Mouse (Mus musculus) spleen, adult 2 months (tissue): Measurements from ENCODE around the gene Armc9. TPM values are rescaled to one million over a fixed set of nuclear protein-coding genes. Genes with fewer than 3 reads are reported as not detected.

Experiments used
- DNase-seq, 2 experiments: peaks; one replicate each; pipeline versions ENCODE4 v3.0.0 to v3.0.0-alpha.2; 2012 to 2021; ENCODE audit warnings: low spot score in 2 of 2, low read depth in 1 of 2
- H3K27ac ChIP-seq: fragments of 200-500 bp; 2 replicates; pipeline ENCODE4 v1.5.1; 2012; ENCODE audit warnings: low read length, inconsistent platforms; ENCODE audit not compliant: insufficient read depth
- H3K27me3 ChIP-seq: fragments of 200-500 bp; 2 replicates; pipeline ENCODE4 v1.6.1; 2012; ENCODE audit warnings: mild to moderate bottlenecking, moderate library complexity, low read length, inconsistent platforms; ENCODE audit not compliant: control insufficient read depth, insufficient read depth
- H3K36me3 ChIP-seq: fragments of 200-500 bp; 2 replicates; pipeline ENCODE4 v1.6.1; 2012; ENCODE audit warnings: mild to moderate bottlenecking, low read length, inconsistent platforms; ENCODE audit not compliant: control insufficient read depth, insufficient read depth
- H3K4me1 ChIP-seq: fragments of 200-500 bp; 2 replicates; pipeline ENCODE4 v1.6.1; 2011; ENCODE audit warnings: inconsistent platforms; ENCODE audit not compliant: control insufficient read depth, insufficient read depth, insufficient read length
- H3K4me3 ChIP-seq: fragments of 200-500 bp; 2 replicates; pipeline ENCODE4 v1.5.1; 2011; ENCODE audit warnings: mild to moderate bottlenecking, inconsistent platforms; ENCODE audit not compliant: insufficient read depth, insufficient read length; ENCODE audit errors: extremely low read depth
- CTCF ChIP-seq: fragments of 200-500 bp; IDR thresholded peaks from 2 replicates; pipeline ENCODE4 v1.5.1; 2011; ENCODE audit warnings: mild to moderate bottlenecking, inconsistent platforms; ENCODE audit not compliant: insufficient read depth, insufficient read length, insufficient replicate concordance; ENCODE audit errors: extremely low read depth
- POLR2A ChIP-seq: fragments of 200-500 bp; IDR thresholded peaks from 2 replicates; pipeline ENCODE4 v1.6.1; 2011; ENCODE audit warnings: low read depth, low read length, inconsistent platforms
- WGBS: fragments of 180-500 bp; shearing (Covaris S2); methylation state at CpG from one replicate; pipeline ENCODE4 v1.1.7; 2018; 5-methylcytosine and 5-hydroxymethylcytosine counted together
- polyA plus RNA-seq: library from polyadenylated mRNA; depleted of rRNA; stranded (reverse); fragments of >200 nt; gene quantifications from 2 replicates; pipeline ENCODE4 v1.2.3, GENCODE M21; 2012

The Armc9 gene
- polyA plus RNA-seq, 1 experiment = 2.7 TPM

- no peak for DNase-seq
- TF ChIP-seq POLR2A (no peak), CTCF (no peak)
- Histone ChIP-seq H3K4me1 (no peaks in the 10 kb centered on the region), H3K36me3 (no peaks in the 10 kb centered on the region), H3K4me3 (no peak overlapping the region), H3K27ac (no peak overlapping the region), H3K27me3 (no peaks in the 10 kb centered on the region)
- 89% methylated on average over 6 of the region's 6 CpGs for WGBS
Measured at GRCm38 (mm10) chr1:86245301-86246085, 90.9 kb downstream of the Armc9 start.

- DNase-seq = peak; percentile 16 to 48
- Histone ChIP-seq H3K27me3 (no peaks in the 10 kb centered on the region), H3K36me3 (no peaks in the 10 kb centered on the region), H3K27ac (peak overlapping the region; percentile 46), H3K4me3 (no peak overlapping the region), H3K4me1 (peaks cover 15% of the 10 kb centered on the region; the same call in 1 of the 2 replicates)
- TF ChIP-seq POLR2A = no peak
- no peak for TF ChIP-seq CTCF
- 35% methylated on average over 8 of the region's 8 CpGs for WGBS
Measured at GRCm38 (mm10) chr1:86253410-86253809, 98.8 kb downstream of the Armc9 start.

- Histone ChIP-seq H3K4me1 (peaks cover 22% of the 10 kb centered on the region; the same call in 1 of the 2 replicates), H3K36me3 (no peaks in the 10 kb centered on the region), H3K27ac (no peak overlapping the region), H3K27me3 (no peaks in the 10 kb centered on the region), H3K4me3 (no peak overlapping the region)
- TF ChIP-seq CTCF (no peak), POLR2A (no peak)
- DNase-seq = no peak
- WGBS = 66% methylated on average over 4 of the region's 4 CpGs
Measured at GRCm38 (mm10) chr1:86256311-86256710, 101.7 kb downstream of the Armc9 start.

GRCm38 (mm10) chr1:86257228-86257627 lies 102.6 kb downstream of the Armc9 start:
- DNase-seq = no peak
- Histone ChIP-seq H3K36me3 (no peaks in the 10 kb centered on the region), H3K4me3 (no peak overlapping the region), H3K27ac (no peak overlapping the region), H3K4me1 (peaks cover 22% of the 10 kb centered on the region; the same call in 1 of the 2 replicates), H3K27me3 (no peaks in the 10 kb centered on the region)
- 93% methylated on average over 8 of the region's 8 CpGs for WGBS
- no peak for TF ChIP-seq CTCF
- no peak for TF ChIP-seq POLR2A

GRCm38 (mm10) chr1:86258171-86258824 lies 103.7 kb downstream of the Armc9 start:
- Histone ChIP-seq H3K4me1 (peaks cover 27% of the 10 kb centered on the region), H3K36me3 (no peaks in the 10 kb centered on the region), H3K27me3 (no peaks in the 10 kb centered on the region), H3K4me3 (no peak overlapping the region), H3K27ac (peak overlapping the region; percentile 71)
- 32% methylated on average over 7 of the region's 7 CpGs for WGBS
- DNase-seq = peak in 1 of 2 experiments; percentile 65
- TF ChIP-seq POLR2A = no peak
- TF ChIP-seq CTCF = no peak

- no peak for TF ChIP-seq POLR2A
- TF ChIP-seq CTCF = no peak
- Histone ChIP-seq H3K27me3 (no peaks in the 10 kb centered on the region), H3K4me1 (peaks cover 41% of the 10 kb centered on the region), H3K27ac (peak overlapping the region; percentile 72), H3K36me3 (no peaks in the 10 kb centered on the region), H3K4me3 (no peak overlapping the region)
- DNase-seq = peak in 1 of 2 experiments; percentile 29
- 21% methylated on average over 7 of the region's 7 CpGs for WGBS
Measured at GRCm38 (mm10) chr1:86263564-86264339, 109.2 kb downstream of the Armc9 start.

GRCm38 (mm10) chr1:86265060-86265459 lies 110.5 kb downstream of the Armc9 start:
- Histone ChIP-seq H3K36me3 (no peaks in the 10 kb centered on the region), H3K27ac (peak overlapping the region; percentile 67), H3K27me3 (no peaks in the 10 kb centered on the region), H3K4me1 (peaks cover 36% of the 10 kb centered on the region), H3K4me3 (no peak overlapping the region)
- WGBS = 7% methylated on average over 3 of the region's 3 CpGs
- DNase-seq = peak; percentile 51 to 55
- TF ChIP-seq CTCF (no peak), POLR2A (no peak)
